Mouse (Mus musculus) splenic B cell, adult 2 months (primary cell): Measurements from ENCODE around the gene Ddx27.

Experiments used
- DNase-seq: peaks from one replicate; pipeline ENCODE4 v3.0.0-alpha.2; 2011; ENCODE audit warnings: low read depth, low spot score
- H3K27me3 ChIP-seq: 2 replicates; pipeline ENCODE4 v1.6.1; 2012; ENCODE audit warnings: mild to moderate bottlenecking, low read length, moderate library complexity, mixed read lengths; ENCODE audit not compliant: control insufficient read depth, poor library complexity, insufficient read depth, severe bottlenecking
- H3K36me3 ChIP-seq: 2 replicates; pipeline ENCODE4 v1.6.1; 2012; ENCODE audit warnings: mild to moderate bottlenecking, low read length, moderate library complexity, mixed read lengths; ENCODE audit not compliant: control insufficient read depth, poor library complexity, insufficient read depth, severe bottlenecking

Ddx27 gene

GRCm38 (mm10) chr2:167048223-167048622 lies 33.2 kb downstream of the Ddx27 start:
- no peaks in the 10 kb centered on the region for H3K27me3 ChIP-seq
- H3K36me3 ChIP-seq, result peaks cover 16% of the 10 kb centered on the region
- no peak for DNase-seq

GRCm38 (mm10) chr2:167048698-167049358 lies 33.8 kb downstream of the Ddx27 start:
- peaks cover 16% of the 10 kb centered on the region for H3K36me3 ChIP-seq
- no peak for DNase-seq
- H3K27me3 ChIP-seq, result no peaks in the 10 kb centered on the region

- Histone ChIP-seq H3K36me3 (peaks cover 17% of the 10 kb centered on the region), H3K27me3 (no peaks in the 10 kb centered on the region)
- DNase-seq, result no peak
Measured at GRCm38 (mm10) chr2:167053127-167053844, 38.3 kb downstream of the Ddx27 start.

GRCm38 (mm10) chr2:167055386-167055785 lies 40.4 kb downstream of the Ddx27 start:
- DNase-seq, result no peak

GRCm38 (mm10) chr2:167056210-167056941 lies 41.4 kb downstream of the Ddx27 start:
- no peak for DNase-seq
- no peaks in the 10 kb centered on the region for H3K27me3 ChIP-seq

More at GRCm38 (mm10) chr2:167055386-167055785, 40.4 kb downstream of the Ddx27 start:
- H3K27me3 ChIP-seq, result no peaks in the 10 kb centered on the region
- H3K36me3 ChIP-seq, result peaks cover 19% of the 10 kb centered on the region

GRCm38 (mm10) chr2:167056942-167057323 lies 41.9 kb downstream of the Ddx27 start:
- peaks cover 19% of the 10 kb centered on the region for H3K36me3 ChIP-seq
- DNase-seq, result no peak
- H3K27me3 ChIP-seq, result no peaks in the 10 kb centered on the region

More at GRCm38 (mm10) chr2:167056210-167056941, 41.4 kb downstream of the Ddx27 start:
- peaks cover 19% of the 10 kb centered on the region for H3K36me3 ChIP-seq

GRCm38 (mm10) chr2:167058201-167058600 lies 43.2 kb downstream of the Ddx27 start:
- peaks cover 19% of the 10 kb centered on the region for H3K36me3 ChIP-seq
- no peak for DNase-seq
- no peaks in the 10 kb centered on the region for H3K27me3 ChIP-seq

- H3K36me3 ChIP-seq, result peaks cover 17% of the 10 kb centered on the region
- H3K27me3 ChIP-seq, result no peaks in the 10 kb centered on the region
- DNase-seq, result no peak
Measured at GRCm38 (mm10) chr2:167058814-167059387, 43.9 kb downstream of the Ddx27 start.

- Histone ChIP-seq H3K36me3 (peaks cover 15% of the 10 kb centered on the region), H3K27me3 (no peaks in the 10 kb centered on the region)
- no peak for DNase-seq
Measured at GRCm38 (mm10) chr2:167059536-167059935, 44.5 kb downstream of the Ddx27 start.

- H3K27me3 ChIP-seq, result no peaks in the 10 kb centered on the region
- no peak for DNase-seq
- H3K36me3 ChIP-seq, result peaks cover 13% of the 10 kb centered on the region
Measured at GRCm38 (mm10) chr2:167059960-167060359, 45.0 kb downstream of the Ddx27 start.

- H3K36me3 ChIP-seq, result peaks cover 13% of the 10 kb centered on the region
- DNase-seq, result no peak
- H3K27me3 ChIP-seq, result no peaks in the 10 kb centered on the region
Measured at GRCm38 (mm10) chr2:167060360-167060759, 45.4 kb downstream of the Ddx27 start.

GRCm38 (mm10) chr2:167060761-167061160 lies 45.8 kb downstream of the Ddx27 start:
- no peak for DNase-seq
- Histone ChIP-seq H3K27me3 (no peaks in the 10 kb centered on the region), H3K36me3 (peaks cover 13% of the 10 kb centered on the region)

GRCm38 (mm10) chr2:167061381-167062034 lies 46.5 kb downstream of the Ddx27 start:
- no peak for DNase-seq
- H3K36me3 ChIP-seq, result peaks cover 14% of the 10 kb centered on the region
- no peaks in the 10 kb centered on the region for H3K27me3 ChIP-seq

- Histone ChIP-seq H3K36me3 (peaks cover 13% of the 10 kb centered on the region), H3K27me3 (no peaks in the 10 kb centered on the region)
- peak; percentile 97 for DNase-seq
Measured at GRCm38 (mm10) chr2:167062497-167062911, 47.5 kb downstream of the Ddx27 start.
